Mouse (Mus musculus): Measurements from ENCODE around the gene Fkbp3.

Gene Fkbp3

GRCm38 (mm10) chr12:65035839-65036189, 38.0 kb downstream of the Fkbp3 start:
- no peak for DNase-seq (ENCODE audit: low spot score)

GRCm38 (mm10) chr12:65022842-65023241, 51.0 kb downstream of the Fkbp3 start:
- DNase-seq (ENCODE audit: low spot score) = no peak

All from layer of hippocampus, adult 11-12 months (tissue).